Mouse (Mus musculus) retina, embryonic 14.5 days (tissue): ENCODE measurements around the gene Fastkd5.
"Not testable (repeated sequence)": the region's sequence is repeated elsewhere in the genome, so short reads cannot be mapped to it uniquely, and the experiment has no call there.

Experiments used
- DNase-seq: peaks from one replicate; pipeline ENCODE4 v3.0.0-alpha.2; 2015; ENCODE audit warnings: low spot score

Fastkd5 gene

GRCm38 (mm10) chr2:130629839-130630203 lies at the start of gene Fastkd5, which contains the start of gene Ubox5:
Gene Fastkd5 (minus strand): TSS chr2:130630027.
Gene Ubox5 (minus strand): TSS chr2:130630038.
- peak; percentile 91 for DNase-seq

- DNase-seq: no peak
Measured at GRCm38 (mm10) chr2:130679154-130679553, 49.3 kb upstream of the Fastkd5 start.

GRCm38 (mm10) chr2:130677211-130677610 lies 47.4 kb upstream of the Fastkd5 start:
- DNase-seq: no peak

GRCm38 (mm10) chr2:130667559-130667958 lies 37.7 kb upstream of the Fastkd5 start, which contains the start of gene Itpa:
Gene Itpa (plus strand): TSS chr2:130667610.
- DNase-seq: peak; percentile 91

- peak; percentile 94 for DNase-seq
Measured at GRCm38 (mm10) chr2:130664102-130664701, 34.4 kb upstream of the Fastkd5 start, which contains the start of gene Ddrgk1. Gene Ddrgk1 (minus strand): TSS chr2:130664659.

- DNase-seq: no peak
Measured at GRCm38 (mm10) chr2:130663342-130663741, 33.5 kb upstream of the Fastkd5 start.

- DNase-seq: no peak
Measured at GRCm38 (mm10) chr2:130658530-130658929, 28.7 kb upstream of the Fastkd5 start.

GRCm38 (mm10) chr2:130657541-130657940 lies 27.7 kb upstream of the Fastkd5 start:
- DNase-seq: no peak

- DNase-seq: no peak
Measured at GRCm38 (mm10) chr2:130656536-130656935, 26.7 kb upstream of the Fastkd5 start.

- no peak for DNase-seq
Measured at GRCm38 (mm10) chr2:130655660-130656339, 26.0 kb upstream of the Fastkd5 start.

GRCm38 (mm10) chr2:130653760-130654159 lies 23.9 kb upstream of the Fastkd5 start:
- no peak for DNase-seq

GRCm38 (mm10) chr2:130653303-130653702 lies 23.5 kb upstream of the Fastkd5 start:
- DNase-seq: no peak

GRCm38 (mm10) chr2:130649028-130649427 lies 19.2 kb upstream of the Fastkd5 start:
- DNase-seq: not testable (repeated sequence)

- DNase-seq: no peak
Measured at GRCm38 (mm10) chr2:130645198-130645597, 15.4 kb upstream of the Fastkd5 start.

GRCm38 (mm10) chr2:130642684-130643369 lies 13.0 kb upstream of the Fastkd5 start, which contains the start of gene Lzts3:
Gene Lzts3 (minus strand): TSS chr2:130642803.
- peak; percentile 93 for DNase-seq

GRCm38 (mm10) chr2:130642197-130642660 lies 12.4 kb upstream of the Fastkd5 start:
- peak; percentile 39 for DNase-seq

- no peak for DNase-seq
Measured at GRCm38 (mm10) chr2:130641351-130642025, 11.7 kb upstream of the Fastkd5 start.

GRCm38 (mm10) chr2:130639276-130639675 lies 9.4 kb upstream of the Fastkd5 start:
- no peak for DNase-seq

GRCm38 (mm10) chr2:130638101-130638611 lies 8.3 kb upstream of the Fastkd5 start:
- no peak for DNase-seq

GRCm38 (mm10) chr2:130635847-130636246 lies 6.0 kb upstream of the Fastkd5 start:
- DNase-seq: peak; percentile 23

- peak; percentile 68 for DNase-seq
Measured at GRCm38 (mm10) chr2:130634739-130635411, 5.0 kb upstream of the Fastkd5 start.
